Mouse (Mus musculus) embryo, embryonic 9.5 days (tissue): Measurements from ENCODE around the gene Vldlr.

Source experiments
- DNase-seq: peaks from one replicate; pipeline ENCODE4 v3.0.0-alpha.2; 2017; ENCODE audit errors: extremely low spot score

The Vldlr gene

DNA sequence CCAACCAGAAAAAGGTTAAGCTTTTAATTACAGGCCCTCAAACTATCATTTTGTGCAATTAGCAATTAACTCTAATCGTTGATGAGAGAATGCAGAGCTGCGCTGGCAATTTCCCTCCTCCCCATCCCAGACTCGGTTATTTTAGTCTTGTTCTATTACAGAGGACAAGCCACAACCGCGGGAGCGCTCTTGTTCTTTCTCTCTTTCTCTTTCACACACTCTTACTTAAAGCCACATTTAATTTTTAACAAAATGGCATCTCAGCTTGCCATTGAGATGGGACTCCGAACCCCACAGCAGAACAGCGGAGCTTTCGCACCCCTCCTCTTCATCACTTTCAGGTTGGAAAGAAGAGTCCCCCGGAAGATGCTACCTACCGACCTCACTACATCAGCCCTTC is at the start of gene Vldlr:
Gene Vldlr (plus strand): TSS at position 167 of the 400 bp plus-strand sequence.
- no peak for DNase-seq

DNA sequence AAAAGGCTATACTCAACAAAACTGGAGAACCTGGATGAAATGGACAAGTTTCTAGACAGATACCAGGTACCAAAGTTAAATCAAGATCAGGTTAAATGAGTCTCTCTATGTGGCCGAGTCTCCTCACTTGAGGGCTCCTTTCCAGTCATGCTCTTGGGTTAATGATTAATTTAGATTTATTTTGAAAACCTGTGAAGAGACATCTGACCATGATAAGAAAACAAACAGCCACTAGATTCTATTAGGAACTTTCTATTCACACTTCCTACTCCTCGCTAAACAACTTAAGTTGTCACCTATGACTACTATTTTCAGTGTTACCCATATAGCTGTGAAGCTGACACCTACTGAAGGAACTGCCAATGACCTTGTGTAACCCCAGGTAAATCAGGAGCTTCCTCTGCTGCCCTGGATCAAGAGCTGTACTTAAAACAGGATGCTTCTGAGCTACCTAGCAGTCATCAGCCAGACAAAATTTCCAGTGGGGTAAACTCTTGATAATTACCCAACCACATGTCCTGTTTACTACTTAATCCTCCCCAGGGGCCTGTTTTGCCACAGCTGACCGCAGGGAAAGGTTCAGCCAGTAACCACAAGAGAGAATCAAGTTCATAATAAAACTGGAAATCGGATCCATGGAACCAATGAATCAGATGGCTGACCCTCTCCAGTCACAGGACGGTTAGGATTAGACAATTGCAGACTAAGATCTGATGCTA is 48.5 kb upstream of the Vldlr start:
- no peak for DNase-seq

DNA sequence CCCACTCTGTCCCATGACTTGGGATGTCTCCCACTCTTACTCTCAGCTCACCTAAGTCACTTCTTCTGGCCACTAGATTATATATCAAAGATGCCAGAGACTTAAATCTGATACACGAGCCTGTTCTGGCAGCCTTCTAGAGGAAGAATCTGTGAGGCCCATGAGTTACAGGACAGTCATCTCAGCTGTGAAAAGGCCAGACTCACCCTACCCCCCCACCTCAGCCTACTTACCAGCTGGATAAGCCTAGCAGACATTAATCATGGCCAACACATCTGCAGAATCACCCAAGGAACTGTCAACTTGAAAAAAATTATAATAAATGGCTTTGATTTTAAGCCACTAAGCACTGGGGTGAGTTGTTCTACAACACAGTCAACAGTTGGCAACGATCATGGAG is 42.4 kb upstream of the Vldlr start:
- no peak for DNase-seq

DNA sequence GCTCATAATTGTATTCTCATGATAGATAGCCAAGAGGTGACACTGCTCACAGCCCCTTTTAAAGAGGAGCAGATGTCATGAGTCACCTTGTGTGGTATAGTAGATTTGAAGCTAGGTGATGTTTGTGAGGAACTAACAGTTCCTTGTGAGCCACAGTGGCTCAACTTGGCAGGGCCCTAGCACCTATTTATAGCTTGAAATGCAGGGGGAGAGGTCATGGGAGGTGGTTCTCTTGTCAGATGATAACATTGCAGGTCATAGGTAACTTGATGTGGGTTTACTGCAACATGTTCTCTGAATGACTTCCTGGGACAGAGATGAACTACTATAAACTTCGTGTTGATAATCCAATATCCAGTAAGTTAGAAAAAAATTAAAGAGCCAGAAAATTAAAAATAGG is 40.7 kb upstream of the Vldlr start:
- DNase-seq, result no peak

DNA sequence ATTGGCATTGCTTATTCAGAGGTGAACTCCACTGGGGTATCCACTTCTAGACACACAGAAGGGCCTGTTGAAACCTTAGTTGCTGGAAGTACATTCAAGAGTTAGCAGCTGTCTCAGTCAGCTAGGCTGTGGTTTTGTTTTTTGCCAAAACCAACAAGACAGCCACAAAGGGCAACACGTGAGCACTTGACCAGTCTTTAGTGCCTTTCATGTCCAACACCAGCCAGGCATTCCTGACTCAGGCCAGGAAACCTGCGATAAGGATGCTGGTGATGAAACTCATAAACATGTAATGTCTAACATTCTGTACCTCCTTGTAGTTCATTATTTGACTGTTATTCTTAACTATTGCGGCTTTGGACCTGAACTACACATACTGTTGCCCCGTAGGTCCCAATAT is 39.7 kb upstream of the Vldlr start:
- DNase-seq, result no peak

DNA sequence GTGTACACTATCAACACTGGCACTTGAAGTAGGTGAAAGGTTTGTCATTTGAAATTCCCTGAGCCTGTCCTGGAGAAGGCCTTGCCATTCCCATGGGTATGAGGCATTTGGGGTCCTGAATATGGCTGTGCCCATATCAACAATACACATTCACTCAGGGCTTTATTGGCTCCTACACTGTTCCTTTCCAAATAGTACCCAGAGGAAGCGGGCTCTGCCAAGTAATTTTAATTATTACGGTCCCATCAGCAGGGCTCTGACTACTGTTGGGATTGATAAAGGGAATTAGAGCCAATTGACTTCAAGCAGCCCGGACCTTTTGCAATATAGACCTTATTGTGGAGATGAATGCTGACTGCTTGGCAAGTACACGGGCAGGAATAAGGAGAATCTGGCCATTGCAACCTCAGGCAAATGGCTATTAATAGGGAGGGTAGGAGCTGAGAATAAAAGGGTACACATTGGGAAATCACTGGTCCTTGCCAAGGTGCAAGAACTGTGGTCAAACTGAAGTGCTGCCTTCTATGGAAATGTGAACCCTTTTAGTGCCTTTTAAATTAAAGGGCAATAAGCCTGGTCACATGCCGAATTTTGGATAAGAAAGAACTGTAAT is 38.0 kb upstream of the Vldlr start:
- DNase-seq, result no peak

DNA sequence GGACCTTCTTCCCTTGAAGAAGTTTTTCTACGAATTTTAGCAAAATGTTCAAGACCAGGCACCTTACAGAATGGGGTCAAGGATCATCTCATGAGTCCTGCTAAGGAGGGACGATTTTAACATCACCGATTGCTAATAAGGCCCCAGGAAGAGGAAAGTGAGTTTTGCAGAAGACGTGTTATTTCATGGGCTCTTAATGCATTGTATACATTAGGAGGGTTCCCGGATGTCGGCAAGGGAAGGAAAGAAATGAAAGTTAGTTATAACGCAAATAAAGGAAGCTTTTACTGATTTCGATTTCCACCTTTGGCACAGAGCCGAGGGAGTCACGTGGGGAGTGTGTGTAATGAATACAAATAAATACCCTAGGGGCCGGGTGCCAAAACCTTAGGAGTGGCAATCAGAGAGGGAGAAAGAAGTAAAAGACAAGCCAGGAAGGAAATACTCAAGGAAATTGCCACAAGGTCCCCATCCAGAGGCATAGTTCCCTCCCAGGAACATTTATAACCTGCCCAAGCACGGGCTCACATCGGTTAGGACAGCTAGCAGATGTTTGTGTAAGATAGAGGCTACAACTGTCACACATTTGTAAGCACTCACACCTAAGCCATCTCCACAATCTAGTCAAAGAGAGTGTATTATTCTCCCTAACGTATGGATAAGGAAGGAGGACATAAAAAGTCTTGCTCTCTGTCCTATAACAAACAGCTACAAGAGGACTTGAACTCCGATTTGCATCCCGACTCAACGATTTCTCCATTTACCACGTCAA is 35.7 kb upstream of the Vldlr start:
- no peak for DNase-seq

DNA sequence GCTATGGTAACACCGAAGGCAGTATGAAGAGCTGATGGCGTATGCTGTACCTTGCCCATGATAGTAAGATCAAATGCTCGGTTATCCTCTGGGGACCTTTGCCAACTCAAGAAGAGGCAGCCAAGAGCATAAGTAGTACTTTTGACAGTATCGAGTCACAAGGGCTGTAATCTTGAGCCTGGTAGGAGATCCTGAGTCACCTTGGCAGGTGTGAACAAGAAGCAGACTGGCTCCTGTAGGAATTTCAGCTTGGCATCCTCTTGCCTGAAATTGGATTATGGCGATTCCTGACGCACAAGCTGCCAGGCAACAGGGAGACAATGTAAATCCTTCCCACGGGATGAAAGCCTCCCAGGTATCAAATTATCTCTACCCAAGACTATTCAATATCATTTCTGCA is 32.8 kb upstream of the Vldlr start:
- no peak for DNase-seq

DNA sequence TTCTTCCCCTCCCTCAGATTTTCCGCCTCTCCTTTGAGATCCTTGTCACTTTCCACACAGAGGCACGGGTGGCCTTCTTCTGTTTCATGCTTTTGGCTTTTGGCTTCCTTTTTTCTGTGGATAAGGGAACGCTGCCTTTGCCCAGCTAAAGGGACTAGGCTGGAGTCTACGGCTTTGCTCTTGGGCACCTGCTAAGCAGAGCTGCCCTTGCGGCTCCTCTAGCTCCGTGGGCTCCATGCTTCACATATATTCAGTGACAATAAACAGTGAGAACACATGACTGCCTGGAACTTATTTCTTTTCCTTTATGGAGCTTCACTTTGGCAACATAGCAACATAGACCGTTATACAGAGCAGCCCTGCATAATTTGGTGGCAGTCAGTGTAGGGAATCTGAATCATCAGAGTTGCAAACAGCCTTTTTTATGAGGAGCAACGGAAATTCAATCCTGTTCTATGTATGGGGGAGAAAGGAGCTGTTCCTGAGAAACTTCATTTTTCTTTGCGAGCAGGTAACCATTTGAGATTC is 12.5 kb upstream of the Vldlr start:
- no peak for DNase-seq

DNA sequence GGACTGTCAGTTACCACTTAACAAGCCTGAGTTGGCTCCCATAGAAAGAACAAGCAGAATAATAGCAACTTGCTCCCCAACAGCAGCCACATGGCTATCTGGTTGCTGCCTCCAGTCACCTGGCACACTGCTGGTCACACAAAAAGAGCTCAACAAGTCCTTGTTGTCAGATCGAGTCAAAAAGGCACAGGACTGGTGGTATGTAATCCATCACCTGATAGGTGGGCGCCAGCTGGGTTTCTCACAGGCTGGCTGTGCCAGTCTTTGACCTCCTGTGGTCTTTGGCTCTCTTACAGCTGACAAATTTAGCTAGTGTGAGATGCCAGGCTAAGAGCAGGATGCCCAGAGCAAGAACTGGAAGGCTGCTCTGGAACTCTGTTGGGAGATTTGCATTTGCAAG is 5.3 kb upstream of the Vldlr start:
- DNase-seq, result no peak

DNA sequence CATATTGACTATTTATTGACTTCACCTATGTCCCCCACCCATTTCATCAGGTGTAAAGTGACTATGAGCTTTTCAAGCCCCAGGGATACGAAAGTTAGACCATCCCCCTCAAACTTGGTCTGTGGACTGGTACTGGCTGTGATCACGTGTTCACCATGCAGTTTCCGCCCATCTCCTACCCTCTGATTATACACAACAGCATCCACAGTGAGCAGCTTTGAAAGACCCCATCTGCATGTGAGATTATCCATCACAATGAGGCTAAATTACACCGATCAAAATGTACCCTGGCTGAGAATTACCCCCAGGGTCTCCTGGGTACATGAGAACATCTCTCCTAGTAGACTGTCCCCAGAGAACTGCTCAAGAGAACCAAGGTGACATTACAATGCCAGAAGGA is 688 bp upstream of the Vldlr start:
- no peak for DNase-seq

DNA sequence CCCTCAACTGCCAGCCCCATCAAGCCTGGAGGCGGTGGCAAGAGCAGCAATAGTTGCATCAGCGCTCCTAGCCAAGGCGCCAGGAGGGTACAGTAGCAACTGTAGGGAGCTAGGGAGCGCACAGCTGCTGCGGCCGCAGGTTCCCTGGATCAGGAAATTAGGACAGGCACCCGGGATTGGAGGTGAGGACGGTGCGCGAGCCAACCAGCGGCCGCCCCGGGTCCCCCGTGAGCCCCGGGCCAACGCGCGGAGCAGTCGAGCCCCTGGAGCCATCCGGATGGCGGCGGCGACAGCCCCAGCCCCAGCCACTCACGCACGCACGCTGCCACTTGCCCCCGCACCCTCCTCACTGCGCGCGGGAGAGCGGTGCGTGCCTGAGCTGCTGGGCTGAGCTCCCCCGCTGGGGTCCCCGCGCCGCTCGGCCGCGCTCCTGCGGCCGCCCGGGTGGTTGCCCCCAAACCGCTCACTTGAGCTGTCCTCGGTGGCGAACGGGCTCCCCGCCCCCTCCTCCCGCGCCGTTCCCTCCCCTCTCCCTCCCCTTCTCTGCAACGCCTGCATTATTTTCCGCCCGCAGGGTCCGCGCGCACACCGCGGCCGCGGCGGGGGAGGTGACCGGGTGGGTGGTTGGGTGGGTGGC is 601 bp downstream of the Vldlr start:
- peak; percentile 63 for DNase-seq

DNA sequence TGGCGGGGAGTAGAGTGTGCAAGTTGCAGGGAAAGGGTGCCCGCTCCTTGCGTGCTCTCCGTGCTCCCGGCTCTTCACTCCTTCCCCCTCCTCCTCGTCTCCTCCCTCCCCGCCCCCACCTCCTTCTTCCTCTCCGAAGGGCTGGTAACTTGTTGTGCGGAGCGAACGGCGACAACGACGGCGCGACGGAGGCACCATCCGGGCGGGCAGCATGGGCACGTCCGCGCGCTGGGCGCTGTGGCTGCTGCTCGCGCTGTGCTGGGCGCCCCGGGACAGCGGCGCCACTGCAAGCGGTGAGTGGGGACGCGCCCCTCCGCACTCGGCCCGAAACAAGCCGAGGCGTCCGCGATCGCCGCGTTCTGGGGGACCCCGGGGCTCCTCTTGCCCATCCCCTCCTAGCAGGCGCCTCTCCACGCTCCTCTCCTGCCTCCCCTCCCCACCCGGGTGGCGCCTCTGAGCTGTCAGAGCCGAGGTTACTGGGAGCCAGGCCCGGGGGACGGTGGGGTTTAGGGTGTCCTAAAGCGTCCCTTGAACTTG is 1.2 kb downstream of the Vldlr start:
- peak; percentile 70 for DNase-seq

DNA sequence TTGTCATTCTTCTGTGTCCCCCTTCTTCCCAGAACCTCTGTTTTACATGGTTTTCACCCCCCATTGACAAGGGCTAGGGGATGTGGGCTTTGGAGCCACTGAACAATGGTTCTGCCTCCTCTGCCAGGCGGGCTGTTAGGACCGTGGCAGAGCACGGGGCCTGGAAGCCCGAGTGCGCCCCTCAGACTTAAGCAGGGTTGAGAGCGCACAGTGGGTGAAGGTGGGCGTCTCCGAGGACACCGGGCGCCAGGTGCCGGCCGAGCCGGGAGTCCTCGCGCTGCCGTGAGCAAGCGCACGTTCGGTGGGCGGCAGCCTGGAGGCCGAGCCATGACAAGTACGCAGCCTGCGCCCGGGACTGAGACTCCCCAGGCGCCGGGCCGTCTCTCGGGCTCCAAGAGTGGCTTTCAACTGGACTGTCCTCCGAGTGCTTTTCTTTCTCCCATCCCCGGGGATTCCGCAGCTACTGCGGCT is 1.7 kb downstream of the Vldlr start:
- DNase-seq, result peak; percentile 62

DNA sequence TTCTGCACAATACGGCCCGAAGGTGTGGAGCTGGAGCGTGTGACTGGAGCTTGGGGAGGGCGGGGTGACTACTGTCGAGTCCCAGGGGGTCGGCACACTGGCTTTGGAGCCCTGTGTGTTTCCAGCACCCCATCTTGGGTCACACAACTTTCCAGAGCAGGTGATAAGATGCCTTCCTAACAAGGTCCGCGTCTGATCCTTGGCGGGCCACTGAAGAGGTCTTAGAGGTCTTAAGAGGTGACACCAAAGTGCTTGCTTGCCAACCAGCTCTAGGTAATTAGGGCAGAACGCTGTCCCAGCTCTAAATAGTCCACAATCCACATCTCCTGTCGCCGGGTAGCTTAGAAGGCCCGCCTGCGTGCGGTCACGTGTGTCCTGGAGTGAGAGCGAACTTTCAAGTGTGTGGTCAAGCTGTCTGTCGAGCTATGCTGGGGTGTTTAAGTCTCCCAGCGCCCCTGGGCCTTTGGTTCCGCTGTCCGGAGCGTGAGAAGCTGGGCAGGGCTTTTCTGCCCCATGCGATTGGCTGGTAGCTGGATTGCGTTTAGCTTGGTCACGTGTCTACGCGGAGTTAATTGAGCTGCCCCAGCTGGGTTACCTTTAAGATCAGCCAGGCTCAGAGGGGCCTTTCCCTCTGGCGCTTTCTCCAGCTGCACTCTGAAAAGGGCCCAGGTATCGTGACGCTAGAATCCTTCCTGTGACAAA is 2.4 kb downstream of the Vldlr start:
- DNase-seq, result peak; percentile 64

DNA sequence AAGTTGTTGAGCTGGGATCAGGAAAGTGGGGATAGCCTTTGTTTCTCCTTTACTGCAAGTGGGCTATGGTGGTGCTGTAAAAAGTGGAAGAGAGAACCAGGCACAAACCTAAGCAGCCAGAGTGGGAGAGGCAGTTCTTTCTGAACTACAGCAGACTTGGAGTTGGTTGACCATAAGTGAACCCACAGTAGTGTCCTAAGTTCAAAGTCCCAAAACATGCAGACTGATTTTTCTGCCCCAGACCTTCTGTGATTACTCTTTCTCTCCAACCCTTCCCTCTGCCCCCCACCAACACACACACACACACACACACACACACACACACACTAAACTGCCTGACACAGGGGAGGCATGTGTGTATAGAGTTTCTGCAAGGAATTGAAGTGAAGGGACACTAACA is 3.3 kb downstream of the Vldlr start:
- no peak for DNase-seq

DNA sequence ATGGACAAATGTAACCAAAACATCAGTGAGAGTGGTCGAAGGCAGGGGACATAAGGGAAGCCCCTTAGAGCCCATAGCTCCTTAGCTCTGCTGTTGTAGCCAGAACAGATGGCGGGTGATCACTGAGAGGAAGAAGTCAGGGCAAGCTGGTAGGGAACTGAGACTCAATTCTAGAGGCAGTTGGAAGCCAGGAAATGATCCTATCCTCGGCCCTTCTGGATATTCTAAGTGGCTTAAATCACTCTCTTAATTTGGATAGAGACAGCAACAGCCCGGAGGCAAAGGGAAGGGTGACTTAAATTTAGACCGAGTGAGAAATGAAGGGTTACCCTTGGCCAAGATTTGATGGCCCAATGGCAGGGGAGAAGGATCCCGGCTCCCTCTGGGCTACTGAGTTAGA is 6.8 kb downstream of the Vldlr start:
- DNase-seq, result no peak

DNA sequence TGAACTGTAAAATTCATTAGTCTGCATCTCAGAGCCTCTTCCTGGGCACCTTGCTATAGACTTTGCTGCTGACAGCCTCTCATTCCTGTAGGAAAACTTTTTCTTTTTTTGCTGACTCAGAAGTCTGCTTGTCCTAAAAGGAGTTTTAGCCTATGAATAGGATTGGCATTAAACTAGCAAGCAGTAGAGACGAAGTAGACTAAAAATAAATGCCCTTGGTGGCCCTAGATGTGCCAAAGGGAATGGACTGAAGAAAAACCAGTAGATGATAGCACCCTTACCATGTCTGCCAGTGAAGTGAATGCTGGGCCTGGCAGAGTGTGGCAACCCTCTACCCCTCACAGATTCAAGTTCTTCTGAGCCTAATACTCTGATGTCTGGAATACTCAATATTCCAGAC is 8.1 kb downstream of the Vldlr start:
- DNase-seq, result no peak

DNA sequence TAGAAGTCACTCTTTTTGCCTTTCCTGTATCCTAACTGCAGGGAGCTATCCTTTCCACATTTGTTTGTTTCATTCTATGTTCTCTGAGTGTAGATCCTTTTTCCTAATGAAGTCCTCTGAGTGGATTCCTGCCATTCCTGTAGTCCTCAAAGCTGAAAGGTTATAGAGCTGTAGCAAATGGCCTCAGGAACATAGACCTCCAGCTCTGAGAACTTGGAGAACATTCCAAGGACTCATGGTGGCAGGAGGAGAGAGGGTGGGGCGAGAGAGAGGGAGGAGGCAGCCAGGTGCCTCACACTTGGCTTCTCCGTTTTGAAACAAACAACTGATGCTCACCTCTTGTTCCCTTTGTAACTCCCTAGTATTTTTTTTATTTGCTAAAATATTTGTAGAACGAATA is 10.3 kb downstream of the Vldlr start:
- DNase-seq, result no peak

DNA sequence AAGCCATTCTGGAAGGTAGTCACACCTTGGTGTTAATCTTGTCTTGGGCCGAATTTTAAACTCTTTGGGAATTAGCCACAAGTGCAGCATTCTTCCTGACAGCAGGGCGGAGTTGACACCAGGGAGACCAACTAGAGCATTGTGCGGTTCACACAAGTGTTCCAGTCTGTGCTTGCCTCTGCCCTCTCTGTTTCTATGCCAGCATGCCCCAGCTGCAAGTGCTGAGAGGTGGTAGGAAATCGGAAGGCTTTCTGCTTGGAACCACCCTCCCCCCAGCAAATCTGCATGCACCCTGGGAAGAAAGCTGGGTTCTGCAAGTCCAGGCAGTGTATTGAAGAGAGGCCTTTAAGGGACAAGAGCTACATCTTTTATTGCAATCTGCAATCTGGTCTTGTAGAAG is 10.8 kb downstream of the Vldlr start:
- no peak for DNase-seq

DNA sequence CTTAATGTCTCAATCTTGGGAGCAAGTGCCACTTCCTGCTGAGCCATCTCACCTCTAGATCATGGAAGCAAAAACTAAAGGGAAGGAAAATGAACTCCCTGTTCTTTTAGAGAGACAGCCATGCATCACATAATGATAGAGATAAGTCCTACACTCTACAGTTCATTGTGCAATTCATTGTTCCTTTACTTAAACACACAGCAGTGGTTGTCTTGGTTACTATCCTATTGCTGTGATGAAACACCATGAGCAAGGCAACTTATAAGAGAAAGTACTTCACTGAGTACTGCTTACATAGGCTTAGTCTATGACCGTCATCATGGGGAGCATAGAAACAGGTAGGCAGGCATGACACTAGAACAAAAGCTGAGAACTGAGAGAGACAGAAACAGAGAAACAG is 12.0 kb downstream of the Vldlr start:
- DNase-seq, result no peak
